Comparison of ENCODE assay signal across 14 mouse cellular contexts in genomic region chr15:77081454-77081853, GRCm38 (mm10). TPM values are rescaled to one million over a fixed set of nuclear protein-coding genes. Genes with fewer than 3 reads are reported as not detected.
DNase-seq lines count a peak whose midpoint lies in the region; ATAC-seq and TF ChIP-seq lines count a peak whose summit lies in the region.
"Had no signal": no experiment of that assay in that cellular context is flagged by ENCODE, and none has a peak within 500 bp of the region (broad histone marks: within the 10 kb centered on the region; RNA-seq: fewer than 3 reads in every experiment).

No protein-coding gene starts in this region.

- H3K27ac ChIP-seq in intestine, embryonic 15.5 days, result 0 out of 2 replicates have a peak overlapping the region, but pooled peaks have one; percentile 7
- no peak overlapping the region for H3K27ac ChIP-seq in intestine, embryonic 16.5 days (ENCODE audit: low read length)
- H3K27ac ChIP-seq: liver, embryonic 14.5 days had no signal

- H3K36me3 ChIP-seq in intestine, embryonic 15.5 days, result peaks cover 42% of the 10 kb centered on the region
- H3K36me3 ChIP-seq in intestine, embryonic 16.5 days (ENCODE audit: control insufficient read depth, insufficient read depth, low read length), result peaks cover 17% of the 10 kb centered on the region; the same call in 1 of the 2 replicates
- peaks cover 64% of the 10 kb centered on the region for H3K36me3 ChIP-seq in E14TG2a.4 (ENCODE audit: insufficient read depth, low read length)

- intact Hi-C loops in left cerebral cortex, postnatal 14 days (cut with DNase I), result no loop called here

- no peak overlapping the region for H3K9ac ChIP-seq in intestine, embryonic 15.5 days
- H3K9ac ChIP-seq in intestine, embryonic 16.5 days (ENCODE audit: low read depth, low read length), result no peak overlapping the region; the same call in 1 of the 2 replicates
- H3K9ac ChIP-seq: liver, embryonic 14.5 days had no signal

- H3K4me1 ChIP-seq in intestine, embryonic 15.5 days (replicated peaks), result no peaks in the 10 kb centered on the region
- no peaks in the 10 kb centered on the region for H3K4me1 ChIP-seq in intestine, embryonic 16.5 days (ENCODE audit: control insufficient read depth, insufficient read depth, low read length)
- peaks cover 68% of the 10 kb centered on the region for H3K4me1 ChIP-seq in E14TG2a.4 (replicated peaks; ENCODE audit: low read depth, low read length)
- H3K4me1 ChIP-seq: megakaryocyte, embryonic 14.5 days had no signal

- no peaks in the 10 kb centered on the region for H3K27me3 ChIP-seq in intestine, embryonic 15.5 days (replicated peaks)
- H3K27me3 ChIP-seq in intestine, embryonic 16.5 days (replicated peaks; ENCODE audit: control insufficient read depth, insufficient read depth, low read length), result no peaks in the 10 kb centered on the region
- no peaks in the 10 kb centered on the region for H3K27me3 ChIP-seq in E14TG2a.4 (ENCODE audit: insufficient read depth, low read length)

- no peak for TF ChIP-seq CTCF in E14TG2a.4 (conservative IDR thresholded peaks at IDR 0.05; ENCODE audit: low read length)

- ATAC-seq in intestine, embryonic 15.5 days, result no peak
- ATAC-seq in intestine, embryonic 16.5 days, result no peak
- ATAC-seq in erythroid progenitor cell, adult 5-6 weeks (replicated peaks; ENCODE audit: low FRiP score, poor library complexity, severe bottlenecking), result no peak

- 79% methylated on average over 5 of the region's 5 CpGs for WGBS in intestine, embryonic 15.5 days
- WGBS in intestine, embryonic 16.5 days, result 81% methylated on average over 5 of the region's 5 CpGs

- peak; percentile 30 to 33 for DNase-seq in cerebellum, postnatal 10 days
- no peak for DNase-seq in cerebellum, adult 11 months
- DNase-seq in adrenal gland, postnatal 36 days, result peak; percentile 70 to 79
- DNase-seq in left cerebral cortex, postnatal 14 days (ENCODE audit: low spot score in 2 of 2), result no peak
- DNase-seq: right cerebral cortex, postnatal 14 days had no signal

- no peak overlapping the region for H3K4me2 ChIP-seq in intestine, embryonic 15.5 days (replicated peaks)
- H3K4me2 ChIP-seq in intestine, embryonic 16.5 days (ENCODE audit: low read depth, low read length), result no peak overlapping the region

- no peak overlapping the region for H3K4me3 ChIP-seq in intestine, embryonic 15.5 days (replicated peaks)
- H3K4me3 ChIP-seq in intestine, embryonic 16.5 days (ENCODE audit: low read length), result no peak overlapping the region
- peak overlapping the region; percentile 78 for H3K4me3 ChIP-seq in E14TG2a.4 (replicated peaks; ENCODE audit: low read length)
- H3K4me3 ChIP-seq: megakaryocyte, embryonic 14.5 days had no signal

- no peaks in the 10 kb centered on the region for H3K9me3 ChIP-seq in intestine, embryonic 15.5 days
- no peaks in the 10 kb centered on the region for H3K9me3 ChIP-seq in intestine, embryonic 16.5 days (ENCODE audit: control insufficient read depth, low read length)
- no peaks in the 10 kb centered on the region for H3K9me3 ChIP-seq in E14TG2a.4 (ENCODE audit: low read length)
- H3K9me3 ChIP-seq: megakaryocyte, embryonic 14.5 days had no signal

RNA-seq across cellular contexts. Expression of gene Mb, which starts 31.0 kb away (rescaled TPM):
- polyA plus RNA-seq in intestine, embryonic 15.5 days (2015; fragmentation: Nextera tagmentation; extraction: Ambion mirVana), result 0.24 and 0.44 TPM in 2 replicates
- 0.48 and 0.56 TPM in 2 replicates for polyA plus RNA-seq in intestine, embryonic 16.5 days (2015; fragmentation: Nextera tagmentation; extraction: Ambion mirVana)
- 1 to 10 TPM in 1 of 2 experiments, under 1 TPM in 1; 0.43 to 1.7 TPM for total RNA-seq in adrenal gland, postnatal 36 days (2021)
- not detected in 2 replicates for total RNA-seq in erythroid progenitor cell, adult 5-6 weeks (2015; ENCODE audit: low replicate concordance)
- not detected in 2 replicates for total RNA-seq in erythroid progenitor cell, adult 5-6 weeks (2017; ENCODE audit: low replicate concordance)
- total RNA-seq in left cerebral cortex, postnatal 14 days (2021), result not detected
- total RNA-seq: left cerebral cortex, adult 18-20 months had no signal

RNA-seq across cellular contexts. Expression of gene Apol6, which starts 36.9 kb away (rescaled TPM):
- 0.63 and 0.69 TPM in 2 replicates for polyA plus RNA-seq in intestine, embryonic 15.5 days (2015; fragmentation: Nextera tagmentation; extraction: Ambion mirVana)
- 0.38 and 0.42 TPM in 2 replicates for polyA plus RNA-seq in intestine, embryonic 16.5 days (2015; fragmentation: Nextera tagmentation; extraction: Ambion mirVana)
- 10 to 100 TPM; 12.9 to 22.4 TPM for total RNA-seq in adrenal gland, postnatal 36 days (2021)
- total RNA-seq in erythroid progenitor cell, adult 5-6 weeks (2015; ENCODE audit: low replicate concordance), result not detected in 2 replicates
- total RNA-seq in erythroid progenitor cell, adult 5-6 weeks (2017; ENCODE audit: low replicate concordance), result not detected in 2 replicates
- under 1 TPM; 0.20 to 0.40 TPM for total RNA-seq in left cerebral cortex, postnatal 14 days (2021)
- polyA plus RNA-seq: kidney, embryonic 14.5 days; neural tube, embryonic 11.5 days had no signal

Comparison
In these comparisons a context has a peak if more than half of its experiments do, and no peak if none do; other contexts are left out.
1. DNase-seq: peak in cerebellum, postnatal 10 days (2 of 2) and adrenal gland, postnatal 36 days (2 of 2); none in cerebellum, adult 11 months (single experiment) and left cerebral cortex, postnatal 14 days (0 of 2).
2. RNA of gene Apol6, which starts 36.9 kb away (total RNA-seq): 12.9 to 22.4 TPM in adrenal gland, postnatal 36 days; 0.20 to 0.40 TPM in left cerebral cortex, postnatal 14 days and not detected in erythroid progenitor cell, adult 5-6 weeks; every median in the first group is over 4 times any median in the second.